Mouse (Mus musculus): Measurements from ENCODE around the gene Mlec. TPM values are rescaled to one million over a fixed set of nuclear protein-coding genes. Genes with fewer than 3 reads are reported as not detected.

The Mlec gene
- total RNA-seq (2021), result 10 to 100 TPM; 78.9 to 87.5 TPM
- long read RNA-seq, experiment 1, full-length matches to known transcripts, result 21 of 34 reads
- long read RNA-seq, experiment 1, partial matches to known transcripts, result 0 of 34 reads
- long read RNA-seq, experiment 1, other reads (novel, unspliced or antisense), result 13 of 34 reads
- long read RNA-seq, experiment 2, full-length matches to known transcripts, result 23 of 48 reads
- long read RNA-seq, experiment 2, partial matches to known transcripts, result 2 of 48 reads
- long read RNA-seq, experiment 2, other reads (novel, unspliced or antisense), result 23 of 48 reads

- peak; percentile 99 for DNase-seq (ENCODE audit: low spot score in 2 of 2)
Measured at GRCm38 (mm10) chr5:115158040-115158983, at the start of gene Mlec. TSS of gene Mlec (minus strand) at chr5:115158179.

- DNase-seq (ENCODE audit: low spot score in 2 of 2), result no peak
Measured at GRCm38 (mm10) chr5:115207244-115207643, 49.3 kb upstream of the Mlec start.

DNA sequence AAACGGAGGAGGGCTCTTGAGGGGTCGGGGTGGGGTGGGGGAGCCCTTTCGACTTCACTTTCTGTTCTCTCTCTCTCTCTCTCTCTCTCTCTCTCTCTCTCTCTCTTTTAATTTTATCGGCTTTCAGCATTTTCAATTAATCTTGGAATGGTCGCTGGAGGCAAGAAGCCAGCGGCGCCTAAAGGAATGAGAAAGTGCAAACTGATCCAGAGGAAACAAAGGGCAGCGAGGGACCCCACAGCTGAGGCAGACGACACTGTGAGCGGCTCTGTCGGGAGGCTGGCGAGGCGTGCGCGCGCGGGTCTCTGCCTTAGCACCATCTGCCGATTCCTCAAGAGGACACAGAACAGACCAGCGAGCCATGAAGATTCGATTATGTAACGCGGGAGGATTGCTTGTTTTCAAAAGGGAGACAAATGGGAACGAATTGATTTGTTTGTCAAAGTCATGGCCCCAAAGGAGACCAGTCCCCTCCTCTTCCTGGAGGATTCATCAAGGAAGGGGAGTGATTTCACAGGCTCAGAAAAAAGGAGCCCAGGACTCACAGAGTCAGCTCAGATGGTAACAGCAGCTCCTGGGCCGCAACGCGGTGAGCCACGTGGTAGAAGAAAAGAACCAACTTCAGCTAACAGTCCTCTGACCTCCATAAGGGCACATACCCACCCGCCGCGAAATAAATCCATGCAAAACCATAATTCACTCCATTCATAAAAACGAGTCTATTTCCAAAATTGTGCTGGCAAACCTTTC, 46.8 kb upstream of the Mlec start:
- peak in 1 of 2 experiments; percentile 53 for DNase-seq (ENCODE audit: low spot score in 2 of 2)

GRCm38 (mm10) chr5:115203735-115204561, 46.0 kb upstream of the Mlec start:
- DNase-seq (ENCODE audit: low spot score in 2 of 2), result no peak

GRCm38 (mm10) chr5:115194626-115195221, 36.7 kb upstream of the Mlec start:
- no peak for DNase-seq (ENCODE audit: low spot score in 2 of 2)

DNA sequence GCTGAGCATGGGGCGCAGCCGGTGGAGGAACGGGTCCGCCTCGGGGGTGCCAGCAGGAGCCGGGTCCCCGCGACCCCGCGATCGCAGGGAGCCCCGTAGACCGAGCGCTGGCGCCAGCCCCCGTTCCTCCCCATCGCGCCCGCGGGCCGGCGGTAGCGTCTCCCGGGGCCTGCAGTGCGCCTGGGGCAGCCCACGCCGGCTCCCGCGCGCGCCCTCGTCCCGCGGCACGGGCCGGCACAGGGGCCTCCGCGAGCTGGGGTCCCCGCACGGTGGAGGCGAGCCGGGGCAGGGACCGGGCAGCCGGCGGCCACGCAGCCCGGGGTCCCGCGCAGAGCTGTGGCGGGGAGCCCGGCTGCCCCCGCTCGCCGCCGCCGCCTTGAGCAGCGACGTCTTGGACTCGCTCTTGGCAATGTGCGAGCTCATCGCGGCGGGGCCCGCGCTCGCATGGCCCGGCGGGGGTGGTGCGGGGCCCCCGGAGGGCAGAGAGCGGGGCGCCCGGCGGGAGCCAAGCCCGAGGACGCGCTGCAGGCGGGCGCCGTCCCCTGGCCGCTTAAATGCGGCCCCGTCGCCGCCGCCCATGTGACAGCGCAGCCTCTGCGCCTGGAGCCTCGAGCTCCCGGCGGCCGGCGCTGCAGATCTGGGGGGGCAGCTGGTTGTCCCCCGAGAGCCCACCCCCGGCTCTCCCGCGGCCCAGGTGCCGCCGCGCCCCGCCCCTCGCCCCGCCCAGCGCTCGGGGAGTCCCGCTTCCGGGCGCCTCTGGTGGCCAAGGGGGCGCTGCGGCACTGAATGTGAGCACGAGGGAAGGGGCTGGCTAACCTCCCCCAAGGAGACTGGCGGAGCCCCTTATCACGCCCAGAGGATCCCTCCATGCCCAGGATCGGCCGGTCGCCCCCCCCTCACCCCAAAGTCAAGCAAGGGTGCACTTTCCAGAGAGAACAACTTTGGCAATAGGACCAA, 36.0 kb upstream of the Mlec start, which contains the start of gene Cabp1:
TSS of gene Cabp1 (minus strand) at position 713 of the 957 bp plus-strand sequence.
- peak in 1 of 2 experiments; percentile 69 for DNase-seq (ENCODE audit: low spot score in 2 of 2)

- no peak for DNase-seq (ENCODE audit: low spot score in 2 of 2)
Measured at GRCm38 (mm10) chr5:115193226-115193625, 35.2 kb upstream of the Mlec start.

- no peak for DNase-seq (ENCODE audit: low spot score in 2 of 2)
Measured at GRCm38 (mm10) chr5:115192828-115193195, 34.8 kb upstream of the Mlec start.

GRCm38 (mm10) chr5:115191880-115192827, 34.2 kb upstream of the Mlec start:
- no peak for DNase-seq (ENCODE audit: low spot score in 2 of 2)

DNA sequence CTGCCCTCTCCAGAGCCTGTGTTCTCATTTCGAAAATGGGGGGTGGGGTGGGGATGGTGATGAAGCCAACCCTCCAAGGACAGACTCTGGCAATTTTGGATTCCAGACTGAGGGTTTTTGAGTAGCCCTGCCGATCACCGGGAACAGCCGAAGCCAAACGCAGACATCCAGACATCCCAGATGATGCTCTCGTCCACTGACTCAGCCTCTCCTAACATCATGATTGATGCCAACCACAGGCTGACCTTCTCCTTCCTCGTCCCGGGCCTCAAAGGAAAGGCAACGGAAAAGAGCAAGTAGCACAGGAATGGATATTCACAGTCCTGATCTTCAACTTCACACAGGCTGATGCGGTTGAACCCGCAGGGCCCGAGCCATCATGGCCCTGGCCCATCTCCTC, 32.1 kb upstream of the Mlec start:
- no peak for DNase-seq (ENCODE audit: low spot score in 2 of 2)

DNA sequence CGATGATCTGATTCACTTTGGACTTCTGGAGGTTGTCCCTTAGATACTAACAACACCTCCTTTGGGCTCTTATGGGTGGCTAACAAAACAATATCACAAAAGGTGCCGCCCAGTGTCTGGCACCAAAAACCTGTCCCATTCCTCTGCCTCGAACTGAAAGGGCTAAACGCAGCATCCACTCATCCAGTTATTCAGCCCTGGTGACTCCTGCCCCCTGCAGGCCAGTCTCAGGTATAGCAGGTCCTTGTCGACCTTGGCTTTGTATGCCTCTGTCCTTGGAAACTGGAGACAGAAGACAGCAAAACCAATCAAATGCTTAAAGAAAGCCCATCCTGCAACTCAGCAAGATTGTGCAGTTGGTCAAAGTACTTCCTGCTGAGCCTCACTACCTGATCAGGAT, 30.8 kb upstream of the Mlec start:
- DNase-seq (ENCODE audit: low spot score in 2 of 2), result no peak

- peak; percentile 90 to 94 for DNase-seq (ENCODE audit: low spot score in 2 of 2)
Measured at GRCm38 (mm10) chr5:115187188-115188131, 29.5 kb upstream of the Mlec start.

- no peak for DNase-seq (ENCODE audit: low spot score in 2 of 2)
Measured at GRCm38 (mm10) chr5:115186371-115187073, 28.5 kb upstream of the Mlec start.

- DNase-seq (ENCODE audit: low spot score in 2 of 2), result peak in 1 of 2 experiments; percentile 59
Measured at GRCm38 (mm10) chr5:115184726-115185125, 26.7 kb upstream of the Mlec start.

DNA sequence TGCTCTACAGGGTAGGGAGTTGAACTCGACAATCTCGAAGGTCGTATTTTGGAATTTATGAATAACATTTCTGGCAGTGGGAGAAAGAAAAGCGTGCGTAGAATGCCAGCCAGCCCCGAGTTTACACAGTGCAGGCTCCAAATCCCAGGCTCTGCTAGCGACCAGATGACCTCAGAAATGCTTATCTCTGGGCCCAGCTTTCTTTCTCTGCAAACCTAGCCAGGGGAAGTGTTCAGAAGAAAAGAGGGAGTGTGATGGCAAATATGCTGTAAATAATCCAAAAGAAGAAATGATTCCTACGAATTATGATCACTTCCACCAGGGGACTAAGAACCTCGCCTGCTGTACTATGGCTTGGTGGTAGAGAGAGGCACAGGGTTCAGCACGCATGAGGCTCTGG, 25.5 kb upstream of the Mlec start:
- no peak for DNase-seq (ENCODE audit: low spot score in 2 of 2)

DNA sequence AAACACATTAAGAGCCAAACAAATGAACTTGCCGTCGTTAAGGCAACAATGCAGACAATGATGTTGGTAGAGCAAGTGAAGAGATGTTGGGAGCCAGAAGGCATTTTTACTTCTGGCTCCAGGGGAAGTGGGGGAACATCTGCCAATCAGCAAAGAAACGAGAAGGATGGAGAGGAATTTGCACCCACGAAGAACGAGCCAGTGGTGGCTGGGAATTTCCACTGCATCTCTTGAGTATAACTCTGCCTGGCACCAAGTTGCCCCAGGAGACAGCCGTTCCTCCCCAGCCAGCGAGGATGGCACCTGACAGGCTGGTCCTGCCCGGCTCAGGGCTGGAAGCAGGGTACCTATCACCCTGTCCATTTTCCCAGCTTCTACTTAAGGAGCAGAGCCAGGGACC, 24.9 kb upstream of the Mlec start:
- DNase-seq (ENCODE audit: low spot score in 2 of 2), result no peak
